Mouse (Mus musculus) gastrocnemius, postnatal 10 days (tissue): ENCODE measurements around the gene Alk. TPM values are rescaled to one million over a fixed set of nuclear protein-coding genes. Genes with fewer than 3 reads are reported as not detected.
A peak's percentile ranks its signal among the peaks of the same experiment; 100 is the strongest.

Source experiments
- DNase-seq: peaks from one replicate; pipeline ENCODE4 v3.0.0; 2021; ENCODE audit warnings: mixed read lengths
- total RNA-seq, 2 experiments: library from RNA; stranded (reverse); gene quantifications; 2 replicates each; pipeline ENCODE4 v1.2.3; 2021

Alk gene
- total RNA-seq, 2 experiments from 2014 or later: 0.54 to 0.63 TPM

DNA sequence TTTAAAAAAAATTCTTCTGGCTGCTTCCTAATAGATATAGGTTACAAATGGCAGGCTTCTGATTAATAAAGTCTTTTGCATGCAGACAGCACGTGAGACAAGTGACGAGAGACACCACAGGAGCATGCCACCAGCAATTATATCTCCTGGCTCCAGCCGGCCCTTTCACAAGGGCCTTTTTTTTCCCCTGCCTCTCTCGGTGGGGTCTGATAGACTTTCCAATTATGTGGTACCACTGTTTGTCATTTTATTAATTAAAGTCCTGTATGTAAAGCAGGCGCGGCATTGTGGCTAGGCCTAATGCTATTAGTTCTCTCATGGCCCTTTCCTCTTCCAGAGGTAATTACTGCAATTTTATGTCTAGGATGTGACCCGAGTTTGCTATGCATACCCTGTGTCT is 630.7 kb downstream of the Alk start:
- no peak for DNase-seq

DNA sequence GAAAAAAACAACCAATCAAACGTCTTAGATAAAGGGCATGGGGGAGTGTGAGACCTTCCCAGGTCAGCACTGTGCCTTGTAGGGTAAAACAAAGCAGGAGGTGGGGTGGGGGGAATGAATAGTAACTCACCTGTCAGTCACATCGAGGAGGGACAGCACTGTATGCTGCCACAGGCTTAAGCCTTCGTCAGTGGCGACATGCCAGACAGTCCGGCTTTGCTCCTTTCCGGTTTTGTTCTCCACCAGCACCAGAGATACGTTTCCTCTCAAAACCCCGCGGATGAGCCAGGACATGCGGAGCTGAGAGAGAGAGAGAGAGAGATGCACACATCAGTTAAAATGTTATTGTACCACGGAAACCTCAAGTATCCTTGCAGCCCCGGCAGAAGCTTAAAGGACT is 637.1 kb downstream of the Alk start:
- DNase-seq: no peak

DNA sequence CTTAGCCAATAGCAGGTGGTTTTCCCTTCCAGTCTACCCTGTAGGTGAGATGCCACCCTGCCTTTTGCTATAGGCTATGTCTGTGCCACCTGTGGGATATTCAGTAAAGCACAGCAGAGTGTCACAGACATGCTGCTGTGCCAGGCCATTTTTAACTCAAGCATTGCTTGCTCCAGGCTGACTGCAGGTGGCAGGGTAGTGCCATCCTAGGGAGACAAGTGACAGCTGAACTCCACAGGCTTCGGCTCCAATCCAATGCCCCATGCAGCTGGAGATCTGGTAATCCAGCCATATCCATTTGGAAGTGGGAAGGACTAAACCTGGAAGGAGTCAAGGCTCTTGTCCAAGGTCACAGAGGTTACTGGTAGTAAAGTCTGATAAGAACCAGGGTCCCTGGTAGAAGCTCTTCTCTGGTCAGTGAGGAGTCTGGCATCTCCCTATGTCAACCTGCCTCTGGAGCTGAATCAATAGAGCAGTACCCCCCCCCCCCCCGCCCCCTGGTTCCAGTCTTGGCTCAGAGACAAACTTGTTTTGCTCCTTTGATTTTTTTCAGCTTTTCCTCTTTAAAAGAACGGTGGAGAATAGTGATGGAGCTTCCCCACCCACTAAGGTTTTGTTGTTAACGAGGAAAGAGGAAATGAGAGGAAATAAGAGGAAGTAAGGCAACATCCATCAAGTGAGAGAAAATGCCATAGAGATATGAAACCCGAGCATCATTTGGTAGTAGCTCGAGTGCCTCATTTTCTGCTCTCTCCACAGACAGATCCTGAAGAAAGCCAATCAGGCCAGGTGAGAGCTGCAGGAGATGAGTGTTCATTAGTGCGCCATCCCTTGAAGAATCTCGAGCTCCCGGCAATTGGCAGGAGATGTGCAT is 638.5 kb downstream of the Alk start:
- peak; percentile 45 for DNase-seq

DNA sequence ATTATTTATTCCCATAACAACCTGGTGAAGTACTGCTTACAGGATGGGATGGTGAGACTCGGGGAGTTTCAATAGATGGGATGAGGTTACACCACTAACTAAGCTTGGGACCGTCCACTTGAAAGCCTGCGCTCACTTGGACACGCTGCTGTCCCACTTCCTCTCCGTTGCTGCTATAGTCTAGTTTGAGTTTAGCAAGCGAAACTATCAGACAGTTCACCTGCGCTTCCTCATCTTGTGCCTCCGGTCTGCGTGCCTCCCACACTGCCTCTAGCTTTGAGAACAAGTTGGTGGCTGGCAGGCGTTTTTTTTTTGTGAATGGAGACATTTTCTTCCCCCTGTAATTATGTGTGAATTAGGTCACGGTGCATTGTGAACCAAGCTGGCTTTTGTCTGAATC is 639.8 kb downstream of the Alk start:
- no peak for DNase-seq

DNA sequence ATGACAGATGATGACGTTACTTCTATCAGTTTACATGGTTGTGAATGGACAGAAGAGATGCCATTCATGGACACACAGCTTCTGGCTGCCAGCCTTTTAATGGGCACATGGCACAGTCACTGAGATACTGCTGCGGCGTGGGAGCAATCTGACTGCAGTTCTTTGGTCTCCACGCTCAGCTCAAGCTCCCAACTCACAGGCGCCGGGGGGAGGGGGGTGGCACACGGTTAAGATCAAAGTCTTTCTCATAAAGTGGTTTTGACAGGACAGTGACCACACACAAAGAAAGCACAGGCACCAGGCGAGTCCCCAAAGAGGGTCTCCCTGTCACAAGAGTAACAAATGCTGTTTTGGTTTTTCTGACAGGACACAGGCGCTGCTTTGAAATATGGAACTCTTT is 641.7 kb downstream of the Alk start:
- no peak for DNase-seq

DNA sequence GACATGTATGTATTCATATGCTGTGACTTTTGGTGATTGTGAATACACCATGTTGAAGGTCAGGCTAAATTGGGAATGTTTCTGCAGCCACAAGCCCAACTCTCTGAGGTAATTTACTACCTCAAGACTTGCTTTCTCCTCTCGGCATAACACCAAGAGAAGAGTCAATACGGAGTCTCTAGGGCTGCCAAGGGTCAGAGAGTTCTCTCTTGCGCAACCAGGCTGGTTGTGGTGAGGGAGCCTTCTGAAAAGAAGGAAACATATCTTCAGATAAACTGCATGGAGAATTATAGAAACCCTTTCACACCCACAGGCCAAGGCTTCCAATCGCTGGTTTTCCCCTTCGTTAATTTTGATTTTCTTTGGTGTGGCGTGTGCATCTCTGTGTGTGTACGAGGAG is 649.4 kb downstream of the Alk start:
- no peak for DNase-seq

DNA sequence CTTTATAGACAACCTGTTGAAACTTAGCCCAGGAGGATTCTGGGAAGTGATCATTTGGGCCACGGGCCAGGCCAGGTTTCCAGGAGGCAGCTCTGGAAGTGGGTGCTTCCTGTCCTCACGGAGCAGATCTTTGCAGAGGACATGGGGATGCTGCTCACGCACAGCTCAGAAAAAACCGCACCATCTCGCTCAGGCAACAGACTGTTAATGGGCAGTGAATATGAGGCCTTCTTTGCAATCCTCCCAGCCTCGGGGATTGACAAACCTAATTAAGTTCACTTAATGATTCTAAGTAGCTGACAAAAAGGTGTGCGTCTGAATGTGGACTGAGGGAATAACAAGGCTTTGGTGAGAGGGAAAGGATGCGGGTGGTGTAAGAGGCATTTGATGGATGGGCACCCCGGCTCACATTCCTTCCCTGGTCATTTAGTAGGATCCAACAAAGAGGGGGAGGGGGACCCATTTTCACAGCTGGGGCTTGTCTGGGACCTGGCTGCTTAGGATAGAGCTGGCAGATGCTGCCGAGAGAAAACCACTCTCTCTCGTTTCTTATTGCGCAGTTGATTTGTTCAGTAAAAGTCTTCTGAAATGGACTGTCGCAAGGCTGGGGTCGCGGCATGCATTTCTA is 650.1 kb downstream of the Alk start:
- no peak for DNase-seq

DNA sequence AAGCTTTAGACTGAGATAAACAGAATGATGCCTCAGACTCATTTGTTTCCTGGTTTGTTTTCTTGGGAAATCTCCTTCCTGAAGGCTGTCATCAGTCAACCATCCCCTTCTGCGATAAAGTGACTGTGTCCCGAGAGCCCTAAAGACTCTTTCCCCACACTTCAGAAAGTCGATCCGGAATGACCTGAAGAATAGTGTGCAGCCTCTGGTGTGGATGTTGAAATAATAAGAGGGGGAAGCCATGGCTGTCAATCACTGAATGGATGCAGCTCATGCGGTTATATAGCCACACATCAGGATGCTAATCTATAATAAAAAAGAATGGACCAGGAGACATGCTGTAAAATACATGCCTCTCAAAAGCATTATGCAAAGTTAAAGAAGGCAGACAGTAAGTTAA is 653.5 kb downstream of the Alk start:
- DNase-seq: no peak

DNA sequence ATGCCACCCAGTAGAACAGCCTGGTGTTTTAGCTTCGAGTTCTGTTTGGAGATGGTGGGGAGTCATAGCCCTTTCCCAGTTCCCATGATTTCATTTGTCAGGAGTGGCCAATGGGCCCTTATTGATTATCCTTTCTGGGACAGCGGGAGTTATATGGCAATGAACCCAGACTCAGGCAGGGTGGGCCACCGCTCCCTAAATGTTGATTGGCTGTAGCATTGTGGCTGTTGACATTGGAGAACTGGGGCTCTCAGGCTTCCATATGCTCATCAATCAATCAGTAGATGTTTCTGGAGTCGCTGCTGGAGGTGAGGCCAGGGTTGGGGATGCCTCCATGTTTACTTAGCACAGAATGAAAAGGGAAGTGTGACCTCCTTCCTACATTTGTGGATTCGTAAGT is 655.7 kb downstream of the Alk start:
- no peak for DNase-seq

DNA sequence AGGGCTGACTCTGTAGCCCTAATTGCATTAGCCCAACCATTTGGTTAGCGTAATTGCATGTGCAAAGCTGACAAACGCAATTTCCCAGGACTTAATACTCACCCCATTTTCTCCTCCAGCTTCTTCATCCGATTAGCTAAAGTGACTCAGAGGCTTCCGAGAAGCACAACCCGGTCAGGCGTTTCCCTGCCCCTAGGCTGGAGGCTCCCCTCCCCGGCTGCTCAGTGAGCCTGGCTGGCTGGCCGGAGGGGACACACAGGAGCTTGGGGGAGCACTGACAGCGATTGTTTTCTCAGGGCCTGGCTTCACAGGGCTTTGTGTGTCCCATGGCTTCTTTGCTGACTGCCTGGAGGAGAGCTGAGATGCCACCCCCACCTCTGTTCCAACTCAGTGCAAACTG is 657.0 kb downstream of the Alk start:
- peak; percentile 21 for DNase-seq

DNA sequence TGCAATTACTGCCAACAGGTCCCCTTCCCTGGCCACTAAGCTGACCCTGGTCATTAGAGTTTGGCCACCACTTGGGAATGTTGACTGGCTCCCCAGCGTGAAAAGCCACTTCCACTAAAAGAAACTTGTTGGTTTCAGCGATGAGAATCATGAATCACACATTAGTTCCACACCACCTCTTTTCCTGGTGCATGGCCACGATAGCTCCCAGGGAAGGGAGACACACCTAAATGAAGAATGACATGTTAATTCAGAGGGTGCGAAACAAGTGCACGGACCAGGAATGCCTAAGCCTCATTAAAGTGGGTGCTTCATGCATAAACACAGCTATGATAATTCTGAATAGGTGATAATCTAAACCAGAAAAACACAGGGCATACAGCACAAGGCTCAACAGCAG is 660.4 kb downstream of the Alk start:
- no peak for DNase-seq

DNA sequence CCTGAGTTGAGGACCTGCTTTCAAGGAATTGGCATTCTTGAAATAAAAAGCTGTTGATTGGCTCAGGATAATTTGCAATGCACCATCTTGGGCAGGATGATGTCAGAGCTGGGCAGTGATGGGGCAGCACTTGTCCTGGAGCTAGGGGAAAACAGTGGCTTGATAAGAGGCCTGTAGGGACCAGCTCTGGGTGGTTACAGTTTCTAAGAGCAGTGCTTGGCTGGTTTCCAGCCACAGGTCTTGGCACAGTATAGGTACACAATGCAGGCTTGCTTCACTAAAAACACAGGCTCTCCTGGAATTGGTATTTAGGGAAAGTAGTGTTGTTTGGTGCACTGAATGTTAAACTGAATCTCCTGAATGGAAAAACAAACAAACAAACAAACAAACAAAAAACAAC is 662.4 kb downstream of the Alk start:
- DNase-seq: no peak

DNA sequence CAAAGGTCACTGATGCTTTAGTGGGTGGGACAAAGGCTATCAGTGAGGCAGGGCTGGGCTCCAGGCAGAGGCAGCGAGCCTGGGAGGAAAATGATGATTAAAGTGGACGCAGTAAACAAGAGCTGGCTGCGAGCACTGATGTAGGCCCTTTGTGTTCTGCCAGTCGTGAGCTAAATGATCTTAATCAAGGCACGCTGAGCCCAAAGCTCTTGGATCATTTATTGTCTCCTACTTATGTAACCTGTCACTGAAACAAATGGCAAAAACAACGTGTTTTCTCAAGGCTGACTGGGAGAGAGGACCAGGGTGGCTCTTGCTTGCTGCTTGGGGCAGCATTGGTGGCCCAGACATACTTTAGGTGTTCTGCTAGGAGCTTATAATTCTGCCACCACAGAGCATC is 663.0 kb downstream of the Alk start:
- DNase-seq: no peak

DNA sequence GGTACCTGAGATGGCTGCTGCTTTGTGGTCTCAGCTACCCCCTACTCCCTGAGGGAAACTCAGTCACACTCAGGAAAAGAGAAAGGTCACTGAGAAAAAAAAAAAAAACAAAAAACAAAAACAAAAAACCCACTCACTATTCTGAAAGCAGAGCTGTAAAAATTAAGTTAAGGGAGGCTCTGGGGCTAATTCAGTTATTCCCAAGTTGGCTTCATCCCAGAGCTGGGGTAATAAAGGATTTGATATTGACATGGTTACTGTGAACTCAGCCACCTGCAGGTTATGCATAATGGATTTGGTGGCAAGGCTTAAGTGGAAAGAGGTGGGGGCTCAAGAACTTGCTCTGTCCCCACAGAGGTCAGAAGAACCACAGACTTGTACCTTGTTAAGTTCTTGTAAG is 667.7 kb downstream of the Alk start:
- no peak for DNase-seq

DNA sequence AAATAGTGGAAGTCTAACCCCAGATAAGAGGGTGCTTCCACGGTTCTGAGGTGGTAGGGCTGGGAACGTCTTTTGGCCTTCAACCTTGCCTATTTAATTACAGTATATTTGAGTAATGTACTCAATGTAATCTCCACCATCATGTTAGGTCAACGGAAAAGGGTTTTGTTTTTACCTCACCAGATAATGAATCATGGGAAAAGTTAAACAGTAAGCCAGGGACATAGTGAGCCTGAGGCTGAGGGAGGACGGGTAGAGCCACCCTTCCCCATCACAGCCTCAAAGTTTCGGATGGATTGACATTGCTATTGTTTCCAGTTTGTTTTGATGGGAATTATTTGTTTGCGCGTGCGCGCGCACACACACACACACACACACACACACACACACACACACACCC is 668.6 kb downstream of the Alk start:
- no peak for DNase-seq

DNA sequence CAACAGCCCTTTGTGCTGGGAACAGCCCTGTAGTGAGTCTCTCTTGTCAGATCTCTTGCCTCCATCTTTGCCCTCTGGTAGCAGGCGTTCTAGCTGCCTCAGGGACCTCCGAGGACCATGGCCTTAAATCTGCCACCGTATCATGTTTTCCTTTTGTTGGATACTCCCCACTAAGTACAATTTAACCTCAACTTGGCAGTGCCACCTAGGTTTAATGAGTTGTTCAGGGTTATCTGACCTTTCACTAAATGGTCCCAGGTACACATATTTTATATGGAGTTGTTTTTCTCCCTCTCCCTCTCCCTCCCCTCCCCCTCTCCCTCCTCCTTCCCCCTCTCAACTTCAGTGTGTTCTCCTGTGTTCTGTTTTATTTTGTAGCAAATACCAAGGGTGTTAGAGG is 669.1 kb downstream of the Alk start:
- no peak for DNase-seq

DNA sequence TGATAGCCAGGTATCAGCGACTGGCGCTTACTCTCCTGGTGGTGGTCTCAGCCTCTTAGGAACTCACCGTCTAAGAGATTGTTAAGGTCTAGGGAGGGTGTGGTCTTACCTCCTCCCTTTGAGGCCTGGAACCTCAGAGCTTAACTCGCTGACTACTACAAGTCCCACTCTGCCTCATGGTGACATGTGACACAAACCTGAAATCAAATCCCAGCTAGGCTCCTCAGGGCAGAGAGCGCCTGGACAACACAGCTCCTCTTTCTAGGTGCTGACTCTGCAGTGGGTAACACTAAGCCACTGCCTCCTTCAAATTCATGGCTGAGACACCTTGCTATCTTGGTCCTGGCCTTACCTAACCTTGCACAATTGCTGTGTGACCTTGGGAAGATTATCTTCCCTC is 689.5 kb downstream of the Alk start:
- DNase-seq: no peak

DNA sequence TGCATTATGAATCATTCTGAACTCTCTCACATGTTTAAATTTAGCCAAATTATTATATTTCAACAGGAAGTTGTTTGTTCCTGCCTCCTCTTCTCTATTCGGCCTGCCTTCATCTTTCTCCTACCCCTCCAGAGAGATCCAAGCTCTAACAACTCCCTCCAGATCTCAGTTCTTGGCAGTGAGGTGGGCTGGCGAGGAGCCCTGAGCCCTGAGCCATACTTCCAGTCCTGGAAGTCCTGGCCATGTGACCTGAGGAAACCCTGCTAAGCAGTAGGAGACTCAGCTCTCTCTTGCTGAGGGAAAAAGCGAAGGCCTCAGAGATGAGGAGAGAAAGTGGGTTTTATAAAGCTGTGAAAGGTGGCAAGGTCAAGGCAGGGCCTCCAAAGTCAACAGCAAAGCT is 689.9 kb downstream of the Alk start:
- peak; percentile 59 for DNase-seq

DNA sequence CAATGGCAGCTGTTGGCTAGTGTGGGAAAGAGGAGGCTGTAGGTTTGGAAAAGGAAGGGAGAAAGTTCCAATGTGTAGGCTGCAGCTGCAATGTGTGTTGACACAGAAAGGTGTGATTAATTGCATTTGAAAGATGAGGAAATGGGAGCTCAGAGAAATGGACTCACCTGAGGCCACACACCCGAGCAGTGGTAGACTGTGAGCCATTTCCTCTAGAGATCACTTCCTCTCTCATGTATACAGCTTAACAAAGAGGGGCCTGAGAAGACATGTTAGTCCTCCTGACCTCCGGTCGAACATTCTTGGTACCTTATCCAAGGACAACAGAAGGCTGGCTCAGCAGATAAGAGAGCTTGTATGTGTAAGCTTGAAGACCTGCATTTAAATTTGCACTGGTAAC is 691.2 kb downstream of the Alk start:
- DNase-seq: no peak

DNA sequence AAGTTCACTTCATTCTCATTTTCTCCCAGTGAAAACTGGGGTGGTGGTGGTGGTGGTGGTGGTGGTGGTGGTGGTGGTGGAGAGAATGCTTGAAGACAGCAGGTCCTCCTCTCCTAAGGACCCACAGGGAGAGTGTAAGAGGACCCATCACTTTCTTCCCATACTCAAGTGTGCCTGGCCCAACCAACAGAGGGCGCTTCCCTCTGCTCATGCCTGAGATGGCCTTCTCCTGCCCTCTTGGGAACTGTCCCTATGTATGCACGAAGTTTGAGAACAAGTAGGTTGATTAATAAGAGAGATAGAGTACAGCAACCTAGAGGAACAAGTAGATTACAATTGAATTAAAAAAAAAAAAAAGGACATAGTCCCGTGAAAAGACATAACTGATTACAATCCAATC is 695.3 kb downstream of the Alk start:
- DNase-seq: peak; percentile 30

DNA sequence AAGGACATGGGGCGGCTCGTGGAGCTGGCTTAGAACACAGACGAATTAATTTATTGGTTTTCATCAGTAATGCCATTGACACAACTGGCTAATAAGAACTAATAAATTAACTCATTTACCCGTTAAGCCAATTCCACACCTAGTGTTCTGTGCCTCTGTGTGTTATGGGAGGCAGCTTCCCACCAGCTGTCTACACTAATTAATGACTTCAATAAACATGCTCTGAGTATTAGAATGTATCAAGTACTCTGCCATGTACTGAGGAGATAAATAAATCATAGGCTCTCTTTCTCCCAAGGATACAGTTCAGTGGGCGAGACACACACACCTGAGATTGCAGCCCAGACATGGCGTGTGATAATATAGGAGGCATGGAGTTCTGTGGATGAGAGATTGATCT is 723.1 kb downstream of the Alk start:
- DNase-seq: no peak

DNA sequence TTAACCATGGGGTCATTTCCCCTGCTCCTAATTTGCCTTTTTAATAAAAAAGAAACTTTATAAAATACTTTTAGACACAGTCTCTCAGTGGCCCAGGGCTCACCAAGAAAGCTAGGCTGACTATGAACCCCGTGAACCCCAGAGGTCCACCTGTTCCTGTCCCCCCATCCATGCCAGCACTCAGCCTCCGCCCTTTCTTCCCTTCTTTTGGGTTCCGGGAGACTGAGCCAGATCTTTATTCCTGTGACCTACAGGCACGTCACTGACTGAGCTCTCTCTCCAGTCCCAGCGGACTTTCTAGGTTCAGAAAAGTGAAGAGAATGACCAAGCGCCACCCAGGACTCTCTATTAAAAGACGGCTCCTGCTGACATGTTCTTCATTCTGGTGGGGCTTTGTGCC is 728.9 kb downstream of the Alk start:
- no peak for DNase-seq

DNA sequence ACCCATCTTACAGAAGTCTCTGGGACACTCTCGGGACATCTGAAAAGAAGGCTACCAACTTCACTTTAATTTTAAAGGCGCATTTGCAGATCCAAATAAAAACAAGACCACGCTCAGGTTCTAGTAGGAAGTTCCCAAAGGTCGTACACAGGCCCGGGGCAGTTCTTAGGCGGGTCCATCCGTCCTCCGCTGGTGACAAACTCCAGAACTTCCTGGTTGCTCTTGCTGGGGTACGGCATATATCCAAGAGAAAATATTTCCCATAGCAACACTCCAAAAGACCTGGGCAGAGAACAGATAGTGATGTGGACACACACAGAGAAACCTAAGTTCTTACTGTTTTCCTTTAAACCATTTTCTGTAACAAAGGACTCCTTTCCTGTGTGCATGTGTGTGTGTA is 729.6 kb downstream of the Alk start:
- no peak for DNase-seq

DNA sequence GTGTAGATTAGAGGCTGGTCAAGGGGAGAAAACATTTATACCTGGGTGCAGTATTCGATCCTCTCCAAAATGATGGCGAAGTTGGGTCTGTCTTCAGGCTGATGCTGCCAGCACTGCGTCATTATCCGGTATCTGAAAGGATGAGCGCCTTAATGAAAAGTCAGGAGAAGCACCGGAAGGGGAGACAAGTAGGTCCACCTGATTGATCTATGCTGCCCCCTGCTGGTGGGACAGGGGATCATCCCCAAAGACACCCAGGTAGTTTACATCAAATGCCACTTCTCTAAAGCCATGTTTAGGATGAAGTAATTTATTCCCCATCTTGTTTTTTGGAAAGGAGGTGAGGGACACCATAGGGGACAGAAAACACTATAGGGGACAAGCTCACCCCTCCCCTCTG is 730.4 kb downstream of the Alk start:
- DNase-seq: peak; percentile 67
